Mouse (Mus musculus): Measurements from ENCODE around the gene Elf2.
"Not testable (repeated sequence)": the region's sequence is repeated elsewhere in the genome, so short reads cannot be mapped to it uniquely, and the experiment has no call there.

The Elf2 gene

DNA sequence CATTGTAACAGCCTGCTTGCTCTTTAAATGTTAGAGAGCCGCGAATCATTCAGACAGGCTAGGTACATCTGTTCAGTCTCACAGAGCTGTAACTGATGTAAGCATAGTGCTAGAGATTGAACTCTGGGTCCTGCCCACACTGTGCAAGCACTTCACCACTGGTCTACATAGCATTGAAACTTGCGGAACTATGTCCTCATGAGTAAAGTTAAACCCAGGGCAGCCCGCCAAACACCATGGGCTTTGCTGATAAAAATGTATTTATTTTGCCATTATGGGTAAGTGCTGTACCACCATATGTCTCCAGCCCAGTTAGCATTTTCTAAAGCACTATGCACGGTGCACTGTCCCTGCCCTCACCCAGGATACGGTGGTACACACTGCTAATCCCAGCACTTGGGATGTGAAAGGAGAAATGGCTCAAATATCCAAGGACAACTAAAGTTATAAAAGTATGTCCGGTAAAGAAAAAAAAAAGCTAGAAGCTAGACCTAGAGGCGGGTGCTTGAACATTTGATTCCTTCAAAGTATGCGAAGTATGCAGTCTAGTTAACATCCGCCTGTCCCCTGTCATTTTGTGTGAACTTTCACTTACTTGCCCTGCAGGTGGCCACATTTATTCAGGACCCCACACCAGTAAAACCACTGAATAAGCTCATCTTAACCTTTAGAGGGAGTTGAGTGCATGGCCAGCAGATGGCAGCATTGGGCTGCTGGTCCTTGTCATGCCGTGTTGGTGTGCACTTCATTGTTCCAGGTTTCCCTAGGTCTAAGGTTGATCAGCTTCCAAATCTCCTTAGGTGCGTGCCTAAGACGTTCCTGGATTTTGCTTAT, 106.3 kb downstream of the Elf2 start:
- DNase-seq (ENCODE audit: low spot score in 2 of 2): peak; percentile 76 to 77

DNA sequence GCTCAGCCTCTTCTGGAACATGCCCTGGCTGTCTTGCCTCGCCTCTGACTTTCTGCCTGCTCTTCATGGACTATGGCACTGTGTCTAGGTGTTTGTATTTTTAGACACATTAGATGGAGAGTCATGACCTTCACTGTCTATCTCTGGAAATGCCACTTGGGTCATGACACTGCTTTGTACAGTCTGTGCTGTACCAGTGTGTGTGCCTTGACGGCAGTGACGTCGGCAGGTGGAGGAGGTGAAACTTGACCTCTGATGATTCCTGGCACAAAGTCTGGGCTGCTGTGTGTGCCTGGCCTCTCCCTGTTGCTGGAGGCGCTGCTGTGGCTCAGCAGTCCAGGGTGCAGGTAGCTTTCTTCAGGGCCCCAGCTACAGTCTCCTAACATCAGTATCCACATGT, 107.0 kb downstream of the Elf2 start:
- DNase-seq (ENCODE audit: low spot score in 2 of 2): no peak

DNA sequence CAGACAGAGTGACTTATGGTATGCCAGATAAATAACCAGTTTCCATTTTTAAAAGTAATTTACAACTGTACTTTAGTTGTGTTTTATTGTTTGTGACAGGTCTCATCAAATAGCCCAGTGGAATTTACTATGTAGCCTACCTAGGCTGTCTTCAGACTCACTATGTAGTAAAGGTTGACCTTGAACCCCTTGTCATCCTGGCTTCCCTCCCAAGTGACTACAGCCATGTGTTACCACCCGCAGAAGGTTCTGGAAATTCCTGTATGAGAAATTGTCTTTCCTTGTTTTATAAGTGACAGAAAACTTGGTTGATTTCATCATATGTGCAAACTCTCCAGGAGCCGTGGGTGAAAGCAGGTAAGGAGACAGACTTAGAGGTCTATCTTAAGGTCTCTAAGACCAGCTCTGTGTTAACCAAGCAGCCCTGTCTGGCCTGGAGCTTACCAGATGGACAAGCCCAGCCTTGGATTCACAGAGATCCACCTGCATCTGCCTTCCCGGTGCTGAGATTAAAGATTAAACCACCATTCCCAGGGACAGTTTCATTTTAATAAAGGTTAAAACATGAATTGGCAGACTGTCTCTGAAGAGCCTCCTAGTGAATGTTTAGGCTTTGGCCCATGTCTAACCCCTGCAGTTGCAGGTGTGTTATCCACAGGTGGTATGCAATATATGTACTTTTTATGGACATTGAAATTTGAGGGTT, 108.1 kb downstream of the Elf2 start:
- no peak for DNase-seq (ENCODE audit: low spot score in 2 of 2)

DNA sequence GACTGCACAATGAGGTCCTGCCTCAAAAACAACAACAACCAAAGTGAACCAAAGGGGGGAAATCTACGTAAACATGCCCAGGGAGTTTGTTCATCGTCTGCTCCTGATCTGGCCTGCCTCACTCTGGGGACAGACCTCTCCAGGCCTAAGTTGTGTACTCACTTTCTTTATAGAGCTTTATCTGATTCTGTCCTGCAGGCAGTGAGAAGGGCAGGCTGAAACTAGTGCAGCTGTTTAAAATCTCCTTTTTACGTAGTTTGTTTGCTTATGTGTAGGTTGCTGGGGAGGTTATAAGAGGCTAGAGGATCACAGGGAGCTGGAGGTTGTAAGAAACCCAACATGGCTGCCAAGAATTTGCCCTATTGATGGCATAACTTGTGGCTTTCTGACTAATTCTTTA, 109.0 kb downstream of the Elf2 start:
- DNase-seq (ENCODE audit: low spot score in 2 of 2): no peak

DNA sequence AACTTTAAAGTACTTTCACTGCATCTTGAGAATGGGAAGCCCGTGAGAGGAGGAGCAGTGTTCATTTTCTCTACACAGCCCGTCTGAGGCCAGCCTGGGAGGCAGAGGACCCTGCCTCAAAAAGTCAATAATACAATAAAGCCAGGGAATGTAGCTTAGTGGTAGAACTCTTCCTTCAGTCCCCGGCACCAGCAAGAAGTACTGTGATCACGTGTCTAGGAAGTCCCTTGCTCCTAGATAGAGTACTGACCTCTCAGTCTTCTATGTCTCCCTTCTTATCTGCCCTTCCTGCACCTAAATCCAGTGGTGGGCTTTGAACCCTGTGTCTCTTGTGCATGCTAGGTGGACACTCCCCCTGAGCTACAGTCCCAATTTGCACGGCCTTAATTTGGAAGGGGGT, 109.6 kb downstream of the Elf2 start:
- DNase-seq (ENCODE audit: low spot score in 2 of 2): no peak

DNA sequence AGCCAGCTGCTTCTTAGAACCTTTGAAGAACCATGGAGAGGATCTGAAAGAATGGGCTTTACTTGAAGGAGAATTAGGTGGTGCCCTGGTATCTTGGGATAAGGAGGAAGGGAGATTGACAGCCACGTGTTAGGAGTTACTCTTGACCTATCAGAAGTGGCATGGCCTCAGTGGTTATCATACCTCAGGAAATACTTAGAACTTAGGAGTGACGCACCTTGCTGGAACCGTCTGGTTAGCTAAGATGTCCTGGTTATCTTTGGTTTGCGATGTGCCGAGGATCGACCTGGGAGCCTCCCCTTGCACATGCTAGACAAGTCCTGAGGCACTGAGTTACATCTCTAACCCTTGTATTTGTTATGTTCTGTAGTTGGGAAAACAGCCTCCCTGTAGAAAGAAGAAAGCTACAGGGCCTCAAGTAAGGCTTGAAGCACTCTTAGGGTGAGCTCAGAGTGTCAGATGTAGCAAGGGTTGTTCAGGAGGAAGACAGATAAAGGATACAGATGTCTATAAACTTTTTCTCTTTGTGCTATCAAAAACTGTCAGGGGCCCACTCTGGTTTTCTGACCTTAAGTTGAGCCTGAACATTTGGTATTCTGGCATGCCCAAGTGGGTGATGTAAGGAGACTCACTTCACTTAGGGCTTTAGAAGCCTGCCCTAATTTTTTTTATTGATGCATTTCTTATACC, 110.2 kb downstream of the Elf2 start:
- no peak for DNase-seq (ENCODE audit: low spot score in 2 of 2)

DNA sequence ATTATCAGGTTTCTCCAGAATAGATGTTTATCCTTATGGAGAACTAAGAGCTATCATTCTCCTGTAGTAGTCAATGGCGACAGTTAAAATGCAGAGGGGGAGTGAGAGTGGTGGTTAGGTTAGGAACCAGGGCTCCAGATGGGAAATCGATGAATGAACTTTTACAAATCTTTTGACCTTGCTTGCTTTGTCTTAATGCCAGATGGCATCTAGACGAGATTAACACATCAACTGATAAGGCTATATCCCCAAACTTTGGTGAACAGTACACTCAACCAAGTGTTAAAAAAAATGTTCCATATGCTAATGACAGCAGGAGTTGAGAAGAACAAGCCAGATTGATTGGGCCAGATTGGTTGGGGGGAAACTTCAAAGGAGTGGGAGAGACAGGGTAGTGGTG, 111.2 kb downstream of the Elf2 start:
- no peak for DNase-seq (ENCODE audit: low spot score in 2 of 2)

DNA sequence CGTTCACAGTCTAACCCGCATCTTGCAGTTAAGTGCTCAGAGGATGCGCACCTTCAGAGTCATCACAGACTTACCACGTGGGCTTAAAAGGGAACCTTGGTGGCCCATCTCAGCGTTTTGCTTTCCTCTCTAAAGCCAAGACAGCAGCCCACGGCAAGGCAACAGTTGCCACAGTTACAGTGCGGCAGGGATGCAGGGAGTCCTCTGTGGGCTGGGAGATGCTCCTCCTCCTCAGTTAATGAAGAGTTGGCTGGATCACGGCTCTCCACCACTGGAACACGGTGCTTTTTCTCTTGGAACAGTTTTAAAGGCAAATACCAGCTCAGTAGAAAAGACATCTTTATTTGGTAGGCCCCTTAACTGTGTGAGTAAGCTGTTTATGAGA, 111.7 kb downstream of the Elf2 start:
- no peak for DNase-seq (ENCODE audit: low spot score in 2 of 2)

DNA sequence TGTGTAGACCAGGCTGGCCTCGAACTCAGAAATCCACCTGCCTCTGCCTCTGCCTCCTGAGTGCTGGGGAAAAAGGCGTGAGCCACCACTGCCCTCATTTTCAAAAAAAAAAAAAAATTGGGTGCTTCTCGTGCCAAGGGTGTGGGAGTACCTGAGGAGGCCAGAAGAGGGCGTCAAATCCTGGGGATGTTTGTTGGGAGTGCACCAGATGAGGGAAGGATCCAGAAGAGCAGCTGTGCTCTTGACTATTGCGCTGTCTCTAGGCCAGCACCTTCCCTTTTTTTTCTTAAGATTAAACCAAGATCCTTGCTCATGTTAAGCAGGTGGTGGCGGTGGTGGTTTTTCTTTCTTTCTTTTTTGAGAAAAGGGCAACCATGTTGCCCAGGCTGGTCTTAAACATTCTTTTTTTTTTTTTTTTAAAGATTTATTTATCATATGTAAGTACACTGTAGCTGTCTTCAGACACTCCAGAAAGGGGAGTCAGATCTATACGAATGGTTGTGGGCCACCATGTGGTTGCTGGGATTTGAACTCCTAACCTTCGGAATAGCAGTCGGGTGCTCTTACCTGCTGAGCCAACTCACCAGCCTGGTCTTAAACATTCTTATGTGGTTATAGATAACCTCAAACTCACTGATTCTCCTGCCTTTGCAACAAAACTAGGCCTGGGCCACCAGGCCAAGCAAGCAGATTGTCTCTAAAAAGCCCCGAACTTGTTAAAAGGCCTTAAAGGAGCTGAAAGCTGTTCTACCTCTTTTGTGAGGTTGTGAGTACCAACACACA, 112.2 kb downstream of the Elf2 start:
- peak in 1 of 2 experiments; percentile 58 for DNase-seq (ENCODE audit: low spot score in 2 of 2)

DNA sequence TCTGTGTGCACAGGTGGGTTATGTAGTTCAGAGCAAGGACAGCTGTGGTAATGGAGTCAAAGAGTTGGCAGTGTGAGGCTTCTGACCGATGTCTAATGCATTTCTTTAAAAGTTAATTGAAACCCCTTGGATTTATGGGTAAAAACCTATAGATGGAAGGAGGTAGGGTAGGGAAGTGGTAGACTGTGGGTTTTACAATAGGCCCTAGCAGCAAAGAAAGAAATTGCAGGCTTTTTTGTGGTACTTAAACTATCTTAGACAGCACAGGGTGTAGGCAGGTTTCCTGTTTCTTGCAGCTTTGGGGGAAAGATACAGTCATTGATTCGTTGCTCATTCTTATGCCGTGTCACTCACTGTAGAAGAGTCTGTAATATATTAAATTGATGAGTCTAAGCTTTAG, 113.9 kb downstream of the Elf2 start:
- no peak for DNase-seq (ENCODE audit: low spot score in 2 of 2)

DNA sequence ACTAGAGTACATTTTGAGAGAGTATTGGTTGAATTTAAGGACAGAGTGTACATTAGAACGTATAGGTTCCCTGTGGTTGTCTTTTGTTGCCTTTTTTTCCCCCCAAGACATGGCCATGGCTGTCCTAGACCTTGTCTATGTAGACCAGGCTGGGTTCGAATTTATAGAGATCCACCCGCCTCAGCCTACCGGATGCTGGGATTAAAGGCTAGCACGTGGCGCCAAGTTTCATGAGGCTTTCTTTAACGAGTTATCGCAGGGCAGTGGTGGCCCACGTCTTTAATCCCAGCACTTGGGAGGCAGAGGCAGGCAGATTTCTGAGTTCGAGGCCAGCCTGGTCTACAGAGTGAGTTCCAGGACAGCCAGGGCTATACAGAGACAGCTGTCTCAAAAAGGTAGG, 114.5 kb downstream of the Elf2 start:
- DNase-seq (ENCODE audit: low spot score in 2 of 2): no peak

DNA sequence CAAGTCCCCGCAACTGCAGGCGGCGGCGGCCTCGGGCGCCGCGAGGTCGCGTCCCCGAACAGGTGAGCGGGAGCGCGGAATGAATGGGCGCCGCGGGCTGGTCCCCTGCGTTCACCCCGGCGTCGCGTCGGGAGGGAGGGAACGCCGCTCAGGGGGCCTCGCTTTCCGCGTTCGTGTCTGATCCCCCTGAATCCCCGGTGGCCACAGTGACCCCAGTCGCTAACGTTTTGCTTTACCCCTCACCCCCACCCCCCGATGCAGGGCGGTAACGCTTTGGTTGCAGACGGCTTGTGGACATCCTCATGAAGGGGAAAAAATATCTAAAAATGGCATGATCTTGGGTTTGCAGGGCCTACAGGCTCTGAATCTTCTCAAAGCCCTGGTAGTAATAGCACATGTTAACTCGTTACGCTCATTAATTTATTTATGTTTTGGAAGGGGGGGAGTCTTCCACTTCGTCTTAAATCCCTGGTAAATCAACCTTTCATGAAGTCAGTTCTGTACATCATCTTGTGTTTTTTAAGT, 115.2 kb downstream of the Elf2 start:
- DNase-seq (ENCODE audit: low spot score in 2 of 2): no peak

DNA sequence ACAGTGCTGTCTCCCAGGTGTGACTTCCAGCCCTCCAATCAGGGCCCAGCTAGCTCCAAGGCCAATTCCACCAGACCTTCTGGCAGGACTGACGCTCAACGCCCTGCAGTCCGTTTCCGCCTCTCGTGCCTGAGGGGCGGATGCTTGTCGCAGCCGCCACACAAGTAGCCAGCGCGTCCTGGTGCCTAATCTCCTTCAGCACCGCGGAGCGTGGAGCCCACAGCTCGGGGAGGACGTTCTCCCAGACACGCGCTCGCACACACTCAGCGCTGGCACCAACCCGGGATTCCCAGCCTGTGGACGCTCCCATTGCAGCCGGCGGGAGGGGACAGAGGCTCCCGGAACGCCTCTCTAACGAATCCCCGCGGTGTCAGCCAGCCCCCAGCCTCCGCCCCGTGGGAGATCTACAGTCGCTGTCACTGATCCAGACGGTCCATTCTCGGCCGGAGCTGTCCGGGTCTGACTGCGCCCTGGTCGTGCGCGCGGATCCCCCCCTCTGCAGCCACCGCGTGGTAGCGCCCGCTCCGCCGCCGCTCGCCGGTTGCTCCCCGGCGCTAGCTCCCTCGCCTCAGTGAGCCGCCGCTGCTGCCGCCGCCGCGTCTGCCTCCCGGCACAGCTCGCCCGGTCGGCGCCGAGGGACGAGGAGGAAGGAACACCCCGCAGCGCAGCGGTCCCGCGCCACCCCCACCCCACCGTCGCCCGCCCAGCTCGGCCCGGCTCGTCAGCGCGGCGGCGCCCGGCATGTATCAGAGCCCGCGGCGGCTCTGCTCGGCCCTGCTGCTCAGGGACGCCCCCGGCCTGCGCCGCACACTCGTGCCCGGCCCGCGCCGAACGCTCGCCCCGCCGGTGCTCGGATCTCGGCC, 115.9 kb downstream of the Elf2 start, which contains the start of gene Noct:
Gene Noct, plus strand, starts transcription at position 85 of the 863 bp plus-strand sequence.
- DNase-seq (ENCODE audit: low spot score in 2 of 2): peak; percentile 87 to 88

DNA sequence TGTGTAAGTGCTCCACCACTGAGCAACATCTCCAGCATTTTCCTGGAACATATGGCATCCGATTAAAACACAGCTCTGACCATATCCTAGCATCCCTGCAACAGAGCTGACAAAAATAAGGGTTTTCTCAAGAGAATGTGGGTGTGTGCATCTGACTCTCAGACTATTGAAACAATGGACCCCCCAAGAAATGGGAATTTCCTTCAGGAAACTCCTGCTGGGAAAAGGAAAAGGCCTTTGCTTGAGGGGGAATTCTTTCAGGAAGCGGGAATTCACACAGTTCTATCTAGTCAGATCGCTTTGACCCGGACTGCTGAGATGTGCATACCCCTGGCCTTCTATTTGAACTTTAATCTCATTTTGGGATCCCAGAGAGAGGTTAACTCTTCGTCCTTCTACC, 116.9 kb downstream of the Elf2 start:
- no peak for DNase-seq (ENCODE audit: low spot score in 2 of 2)

DNA sequence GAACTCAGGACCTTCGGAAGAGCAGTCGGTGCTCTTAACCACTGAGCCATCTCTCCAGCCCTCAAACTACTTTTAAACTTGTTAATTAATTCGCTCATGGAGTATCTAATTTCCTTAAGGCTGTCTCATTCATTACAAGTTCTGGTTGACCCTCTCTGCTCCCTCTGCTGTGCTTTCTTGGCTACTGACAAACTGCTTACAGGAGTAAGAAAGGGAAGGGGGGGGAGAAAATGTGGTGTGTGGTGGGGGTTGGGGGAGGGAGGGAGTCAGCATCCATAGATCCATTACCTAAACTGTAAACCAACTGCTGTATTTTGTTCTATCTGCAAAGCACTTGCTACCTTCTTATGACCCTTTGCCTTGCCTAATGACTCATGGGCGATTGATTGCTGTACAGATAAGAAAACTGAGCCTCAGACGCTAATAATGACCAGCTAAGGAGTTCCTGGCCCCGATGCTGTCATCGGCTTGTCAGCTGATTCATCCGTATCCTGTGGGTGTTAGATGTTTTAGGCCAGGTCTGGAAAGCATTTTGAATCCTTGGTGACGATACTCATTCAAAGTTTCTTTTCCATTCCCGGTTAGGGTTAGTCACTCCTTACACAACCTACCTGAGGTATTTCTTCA, 117.5 kb downstream of the Elf2 start:
- DNase-seq (ENCODE audit: low spot score in 2 of 2): peak in 1 of 2 experiments; percentile 39

DNA sequence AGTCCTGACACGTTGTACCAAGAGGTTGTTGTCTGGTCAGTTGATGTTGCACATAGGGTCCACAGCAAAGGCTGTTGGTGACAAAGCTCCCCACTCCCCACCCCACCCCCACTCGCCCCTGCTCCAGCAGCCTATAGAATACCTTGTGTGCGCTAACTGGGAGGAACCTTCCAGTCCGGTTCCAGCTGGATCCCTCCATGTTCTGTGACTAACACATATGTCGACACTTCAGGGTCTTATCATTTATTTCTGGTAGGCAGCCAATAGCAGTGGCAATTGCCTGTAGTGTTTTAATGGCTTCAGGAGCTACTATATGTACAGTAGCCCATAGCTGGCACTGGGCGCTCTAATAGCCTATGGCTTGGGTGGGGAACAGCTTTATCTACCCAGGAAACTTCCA, 118.2 kb downstream of the Elf2 start:
- DNase-seq (ENCODE audit: low spot score in 2 of 2): no peak

DNA sequence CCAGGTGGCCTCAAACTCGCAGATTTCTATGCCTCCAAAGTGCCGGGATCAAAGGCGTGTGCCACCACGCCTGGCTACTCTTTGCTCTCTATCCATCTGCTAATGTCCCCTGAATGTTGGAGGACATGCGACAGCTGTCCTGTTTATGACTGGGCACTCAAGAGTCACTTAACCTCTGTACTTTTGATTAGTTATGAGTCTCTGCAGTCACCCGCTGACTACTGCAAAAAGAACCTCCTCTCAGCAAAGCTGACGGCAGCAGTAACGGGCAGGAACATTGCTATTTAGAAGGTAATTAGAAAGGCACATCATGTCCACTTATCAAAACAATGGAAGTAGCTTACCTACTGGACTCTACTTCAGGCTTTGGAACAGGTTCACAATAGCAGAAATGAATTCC, 118.6 kb downstream of the Elf2 start:
- DNase-seq (ENCODE audit: low spot score in 2 of 2): no peak

DNA sequence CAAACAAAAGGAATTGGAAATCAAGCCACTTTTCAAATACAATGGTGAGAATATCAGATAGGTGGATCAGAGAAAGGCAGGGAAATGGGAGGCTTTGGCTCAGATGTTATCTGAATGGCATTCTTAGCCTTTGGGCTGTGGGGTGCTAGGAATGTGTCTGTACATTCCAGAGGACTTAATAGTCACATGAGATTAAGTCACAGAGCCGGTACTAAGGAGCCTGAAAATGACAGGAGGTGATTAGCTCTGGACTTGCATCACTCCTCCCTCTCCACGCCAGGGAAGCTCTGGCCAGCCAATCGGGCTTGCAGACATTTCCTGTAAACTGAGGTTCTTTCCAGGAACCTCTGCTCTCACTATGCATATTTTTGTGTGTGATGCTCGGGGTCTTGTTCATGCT, 119.6 kb downstream of the Elf2 start:
- no peak for DNase-seq (ENCODE audit: low spot score in 2 of 2)

DNA sequence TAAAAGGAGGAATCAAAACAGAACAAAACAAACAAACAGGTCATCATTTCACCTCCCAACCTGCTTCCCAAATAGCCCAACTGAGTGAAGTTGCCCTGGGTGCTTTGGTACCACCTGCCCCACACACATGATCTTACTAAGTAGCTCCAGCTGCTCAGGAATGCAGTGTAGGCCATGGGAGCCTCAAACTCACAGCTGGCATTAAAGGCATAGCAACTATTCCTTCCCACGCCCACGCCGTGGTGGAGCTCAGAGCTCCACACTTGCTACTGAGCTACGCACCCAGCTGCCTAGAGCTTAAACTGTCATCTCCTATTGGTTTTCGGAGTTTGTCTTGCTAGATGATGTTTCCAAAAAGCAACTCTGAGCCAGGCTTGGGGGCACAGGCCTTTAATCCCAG, 121.2 kb downstream of the Elf2 start:
- no peak for DNase-seq (ENCODE audit: low spot score in 2 of 2)

DNA sequence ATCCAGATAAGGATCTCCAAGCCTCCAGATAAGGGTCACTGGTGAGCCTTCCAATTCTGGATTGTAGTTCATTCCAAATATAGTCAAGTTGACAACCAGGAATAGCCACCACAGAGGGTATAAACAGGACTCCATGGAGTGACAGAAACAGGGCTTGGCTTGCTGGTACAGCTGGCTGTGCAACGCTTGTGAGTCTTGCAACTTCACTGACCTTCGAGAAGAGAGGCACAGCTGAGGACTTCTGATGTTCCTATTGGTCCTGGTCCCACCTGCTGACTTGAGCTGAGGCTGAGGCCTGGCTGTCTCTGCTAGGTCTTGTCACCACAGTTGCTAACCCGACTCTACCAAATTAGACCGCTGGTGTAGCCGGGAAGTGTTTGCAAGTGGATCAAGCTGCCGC, 122.1 kb downstream of the Elf2 start:
- DNase-seq (ENCODE audit: low spot score in 2 of 2): not testable (repeated sequence)

Measured in urinary bladder, postnatal 36 days (tissue).